Mouse (Mus musculus): ENCODE results near the gene Ogdhl. TPM values are rescaled to one million over a fixed set of nuclear protein-coding genes. Genes with fewer than 3 reads are reported as not detected.

The Ogdhl gene
- not detected for polyA plus RNA-seq (2014; fragmentation: Illumina TruSeq; extraction: RNeasy Lipid Tissue Mini Kit (QIAGEN cat#74804); ENCODE audit: low read depth, low replicate concordance)

DNA sequence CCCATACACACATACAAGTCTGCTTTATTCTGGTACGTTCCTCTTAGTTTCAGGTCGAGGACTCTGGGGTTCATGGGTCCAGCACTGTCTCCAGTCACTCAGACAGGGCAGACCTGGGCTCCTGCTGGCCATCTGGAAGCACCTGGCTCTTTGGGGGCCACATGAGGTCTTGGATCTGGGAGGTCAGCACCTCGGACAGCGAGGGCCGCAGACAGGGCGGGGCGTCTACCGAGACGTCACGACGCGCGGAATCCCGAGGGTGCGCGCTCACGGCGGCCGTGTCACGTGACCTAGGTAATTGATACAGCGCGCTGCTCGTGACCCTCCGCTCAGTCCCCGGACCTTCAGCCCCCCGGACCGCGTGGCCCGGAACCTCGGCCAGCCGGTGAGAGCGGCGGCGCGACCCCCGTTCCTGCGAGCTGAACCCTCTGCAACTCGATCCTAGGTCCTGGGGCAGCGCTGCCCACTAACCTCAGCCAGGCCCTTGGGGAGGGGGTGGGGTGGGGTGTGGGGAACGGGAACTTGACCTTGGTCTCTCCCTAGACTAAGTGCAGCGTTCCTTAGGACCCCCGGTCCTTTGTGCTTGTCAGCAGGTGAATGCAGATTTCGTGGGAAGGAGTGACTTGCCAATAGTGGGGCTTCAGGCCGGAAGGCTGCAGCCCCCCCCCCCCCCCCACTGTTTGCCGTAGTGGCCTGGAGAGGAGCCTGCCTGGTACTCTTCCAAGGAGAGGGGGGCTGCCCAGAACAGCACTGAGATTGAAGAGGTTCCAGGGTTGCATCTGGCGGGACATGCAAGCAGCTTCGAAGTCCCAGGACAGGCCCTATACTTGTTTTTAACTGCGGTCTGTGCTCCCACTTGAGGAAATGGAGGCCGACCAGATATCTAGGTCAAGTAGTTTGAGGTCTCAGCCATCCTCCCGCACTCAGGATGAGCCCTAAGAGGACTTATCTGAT lies at the start of gene Ogdhl:
Ogdhl (plus strand) TSS at position 288 of the 954 bp plus-strand sequence.

DNA sequence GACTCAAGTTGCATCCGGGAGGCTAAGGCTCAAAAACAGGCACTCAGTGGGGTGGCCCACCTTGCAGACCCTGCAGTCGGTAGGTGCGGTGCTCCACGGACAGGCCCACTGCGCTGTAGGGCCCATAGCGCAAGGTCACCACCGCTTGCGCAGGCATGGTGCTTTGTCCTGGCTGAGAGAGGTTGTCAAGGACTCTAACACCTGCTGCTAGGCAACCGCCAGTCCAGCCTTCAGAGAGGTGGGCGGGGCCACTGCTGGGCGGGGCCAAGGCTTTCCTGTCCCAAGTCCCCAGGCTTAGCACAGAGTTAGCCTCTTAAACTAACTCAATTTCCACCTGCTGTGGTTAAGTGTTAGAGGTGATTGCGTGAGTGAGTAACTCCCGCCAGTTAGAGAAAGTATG lies 66.4 kb downstream of the Ogdhl start, which contains the start of gene 1700024G13Rik:
1700024G13Rik (minus strand) TSS at position 196 of the 400 bp plus-strand sequence.

Other genes with a start within 250 kb of the Ogdhl start
- 44.4 TPM for gene Oxnad1, start 236.6 kb upstream of the Ogdhl start, polyA plus RNA-seq (2014; fragmentation: Illumina TruSeq; extraction: RNeasy Lipid Tissue Mini Kit (QIAGEN cat#74804); ENCODE audit: low read depth, low replicate concordance)
- gene Dph3, start 236.3 kb upstream of the Ogdhl start, polyA plus RNA-seq (2014; fragmentation: Illumina TruSeq; extraction: RNeasy Lipid Tissue Mini Kit (QIAGEN cat#74804); ENCODE audit: low read depth, low replicate concordance): 23.3 TPM
- gene Msmb, start 180.0 kb upstream of the Ogdhl start, polyA plus RNA-seq (2014; fragmentation: Illumina TruSeq; extraction: RNeasy Lipid Tissue Mini Kit (QIAGEN cat#74804); ENCODE audit: low read depth, low replicate concordance): not detected
- 164 TPM for gene Ncoa4, start 162.2 kb upstream of the Ogdhl start, polyA plus RNA-seq (2014; fragmentation: Illumina TruSeq; extraction: RNeasy Lipid Tissue Mini Kit (QIAGEN cat#74804); ENCODE audit: low read depth, low replicate concordance)
- 154 TPM for gene Timm23, start 120.1 kb upstream of the Ogdhl start, polyA plus RNA-seq (2014; fragmentation: Illumina TruSeq; extraction: RNeasy Lipid Tissue Mini Kit (QIAGEN cat#74804); ENCODE audit: low read depth, low replicate concordance)
- 19.5 TPM for gene Parg, start 120.1 kb upstream of the Ogdhl start, polyA plus RNA-seq (2014; fragmentation: Illumina TruSeq; extraction: RNeasy Lipid Tissue Mini Kit (QIAGEN cat#74804); ENCODE audit: low read depth, low replicate concordance)
- not detected for gene 1700024G13Rik, start 66.4 kb downstream of the Ogdhl start, polyA plus RNA-seq (2014; fragmentation: Illumina TruSeq; extraction: RNeasy Lipid Tissue Mini Kit (QIAGEN cat#74804); ENCODE audit: low read depth, low replicate concordance)
- not detected for gene Slc18a3, start 142.8 kb downstream of the Ogdhl start, polyA plus RNA-seq (2014; fragmentation: Illumina TruSeq; extraction: RNeasy Lipid Tissue Mini Kit (QIAGEN cat#74804); ENCODE audit: low read depth, low replicate concordance)
- gene Chat, start 144.0 kb downstream of the Ogdhl start, polyA plus RNA-seq (2014; fragmentation: Illumina TruSeq; extraction: RNeasy Lipid Tissue Mini Kit (QIAGEN cat#74804); ENCODE audit: low read depth, low replicate concordance): not detected
- 4.1 TPM for gene Ercc6, start 191.5 kb downstream of the Ogdhl start, polyA plus RNA-seq (2014; fragmentation: Illumina TruSeq; extraction: RNeasy Lipid Tissue Mini Kit (QIAGEN cat#74804); ENCODE audit: low read depth, low replicate concordance)